In the genomic region with DNA sequence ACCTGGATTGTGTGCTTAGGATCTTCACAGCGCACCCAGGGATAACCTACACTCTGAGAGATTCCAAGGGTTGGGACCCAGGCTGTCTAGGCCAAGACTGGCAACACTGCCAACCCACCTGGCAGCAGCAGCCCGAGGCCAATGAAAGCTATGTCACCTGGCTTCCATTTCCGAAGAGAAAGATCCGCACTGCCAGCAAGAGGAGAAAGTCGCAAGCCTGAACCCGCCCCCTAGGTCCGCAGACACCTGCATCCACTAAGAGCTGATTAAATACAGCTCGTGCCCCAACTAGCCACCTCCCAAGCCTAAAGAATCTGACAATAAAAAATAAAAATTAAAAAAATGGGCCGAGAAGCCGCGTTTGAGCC, we compare ENCODE assay signal across 8 mouse cellular contexts. TPM values are rescaled to one million over a fixed set of nuclear protein-coding genes. Genes with fewer than 3 reads are reported as not detected.
DNase-seq lines count a peak whose midpoint lies in the region; ATAC-seq lines count a peak whose summit lies in the region.

No protein-coding gene starts in this region.

- WGBS in heart, embryonic 11.5 days (ENCODE audit: insufficient replicate concordance): 7% methylated on average over 11 of the region's 11 CpGs
- WGBS in embryonic facial prominence, embryonic 14.5 days: 1% methylated on average over 11 of the region's 11 CpGs
- 4% methylated on average over 11 of the region's 11 CpGs for WGBS in intestine, embryonic 14.5 days
- WGBS in lung, embryonic 16.5 days: 3% methylated on average over 11 of the region's 11 CpGs
- 5% methylated on average over 11 of the region's 11 CpGs for WGBS in stomach, embryonic 14.5 days

- H3K36me3 ChIP-seq in heart, embryonic 11.5 days (ENCODE audit: control insufficient read depth, insufficient read depth, low read length): peaks cover 2% of the 10 kb centered on the region; the same call in 1 of the 2 replicates
- peaks cover 13% of the 10 kb centered on the region; the same call in 1 of the 2 replicates for H3K36me3 ChIP-seq in embryonic facial prominence, embryonic 14.5 days (ENCODE audit: control insufficient read depth, insufficient read depth, low read length)
- H3K36me3 ChIP-seq in intestine, embryonic 14.5 days (ENCODE audit: control insufficient read depth, insufficient read depth, low read length): peaks cover 14% of the 10 kb centered on the region; the same call in 1 of the 2 replicates
- H3K36me3 ChIP-seq in lung, embryonic 16.5 days (ENCODE audit: control insufficient read depth, insufficient read depth, low read length): peaks cover 3% of the 10 kb centered on the region; the same call in 1 of the 2 replicates
- H3K36me3 ChIP-seq in stomach, embryonic 14.5 days (ENCODE audit: control insufficient read depth, insufficient read depth, low read length): peaks cover 2% of the 10 kb centered on the region; the same call in 1 of the 2 replicates

- no peaks in the 10 kb centered on the region for H3K9me3 ChIP-seq in heart, embryonic 11.5 days (replicated peaks; ENCODE audit: control insufficient read depth, low read length)
- H3K9me3 ChIP-seq in embryonic facial prominence, embryonic 14.5 days (ENCODE audit: control insufficient read depth, low read length): no peaks in the 10 kb centered on the region
- no peaks in the 10 kb centered on the region for H3K9me3 ChIP-seq in intestine, embryonic 14.5 days (ENCODE audit: control insufficient read depth, low read length)
- H3K9me3 ChIP-seq in lung, embryonic 16.5 days (ENCODE audit: control insufficient read depth, low read length): no peaks in the 10 kb centered on the region
- H3K9me3 ChIP-seq in stomach, embryonic 14.5 days (ENCODE audit: control insufficient read depth, low read depth, low read length): no peaks in the 10 kb centered on the region

- H3K4me1 ChIP-seq in heart, embryonic 11.5 days (ENCODE audit: control insufficient read depth, insufficient read depth, low read length): 0 out of 2 replicates have a peak, but pooled peaks cover 7% of the 10 kb centered on the region
- peaks cover 13% of the 10 kb centered on the region for H3K4me1 ChIP-seq in embryonic facial prominence, embryonic 14.5 days (ENCODE audit: control insufficient read depth, insufficient read depth, low read length)
- peaks cover 21% of the 10 kb centered on the region for H3K4me1 ChIP-seq in intestine, embryonic 14.5 days (replicated peaks; ENCODE audit: control insufficient read depth, insufficient read depth, low read length)
- H3K4me1 ChIP-seq in lung, embryonic 16.5 days (replicated peaks; ENCODE audit: control insufficient read depth, insufficient read depth, low read length): peaks cover 10% of the 10 kb centered on the region
- H3K4me1 ChIP-seq in stomach, embryonic 14.5 days (ENCODE audit: control insufficient read depth, insufficient read depth, low read length): peaks cover 9% of the 10 kb centered on the region

- ATAC-seq in heart, embryonic 11.5 days (replicated peaks; ENCODE audit: insufficient number of reproducible peaks, low FRiP score, low TSS enrichment): no peak
- peak; percentile 7; the same call in 1 of the 2 replicates for ATAC-seq in embryonic facial prominence, embryonic 14.5 days (ENCODE audit: low read depth)
- ATAC-seq in intestine, embryonic 14.5 days (replicated peaks; ENCODE audit: low FRiP score, low TSS enrichment, low read depth): no peak
- no peak for ATAC-seq in lung, embryonic 16.5 days (ENCODE audit: low read depth)
- ATAC-seq in stomach, embryonic 14.5 days (ENCODE audit: insufficient number of reproducible peaks, insufficient read depth, low FRiP score, low read depth): no peak

- no peak overlapping the region for H3K27ac ChIP-seq in heart, embryonic 11.5 days (ENCODE audit: low read depth, low read length)
- peak overlapping the region; percentile 52; the same call in 1 of the 2 replicates for H3K27ac ChIP-seq in embryonic facial prominence, embryonic 14.5 days (replicated peaks; ENCODE audit: low read depth, low read length)
- H3K27ac ChIP-seq in intestine, embryonic 14.5 days (ENCODE audit: low read depth): no peak overlapping the region
- H3K27ac ChIP-seq in lung, embryonic 16.5 days (ENCODE audit: low read length): peak overlapping the region; percentile 58
- no peak overlapping the region for H3K27ac ChIP-seq in stomach, embryonic 14.5 days (ENCODE audit: low read length)

- no peaks in the 10 kb centered on the region for H3K27me3 ChIP-seq in heart, embryonic 11.5 days (ENCODE audit: control insufficient read depth, insufficient read depth, low read length)
- H3K27me3 ChIP-seq in embryonic facial prominence, embryonic 14.5 days (replicated peaks; ENCODE audit: control insufficient read depth, insufficient read depth, low read length): peaks cover 3% of the 10 kb centered on the region; the same call in 1 of the 2 replicates
- no peaks in the 10 kb centered on the region for H3K27me3 ChIP-seq in intestine, embryonic 14.5 days (replicated peaks; ENCODE audit: control insufficient read depth, insufficient read depth, low read length)
- H3K27me3 ChIP-seq in lung, embryonic 16.5 days (ENCODE audit: control insufficient read depth, insufficient read depth, low read depth, low read length): no peaks in the 10 kb centered on the region
- H3K27me3 ChIP-seq in stomach, embryonic 14.5 days (ENCODE audit: control insufficient read depth, insufficient read depth, low read length): no peaks in the 10 kb centered on the region

- DNase-seq in heart, adult 11 months: no peak
- peak; percentile 3 for DNase-seq in Muller cell, postnatal 12 days (ENCODE audit: inconsistent ontology term)
- peak; percentile 15 for DNase-seq in embryonic facial prominence, embryonic 14.5 days (ENCODE audit: low spot score)
- DNase-seq in intestine, embryonic 14.5 days (ENCODE audit: low spot score): no peak
- DNase-seq in left cerebral cortex, adult 18-20 months (ENCODE audit: low spot score in 2 of 2): no peak

- H3K9ac ChIP-seq in heart, embryonic 11.5 days (ENCODE audit: low read depth, low read length): peak overlapping the region; percentile 88
- H3K9ac ChIP-seq in embryonic facial prominence, embryonic 14.5 days (ENCODE audit: low read depth, low read length): peak overlapping the region; percentile 83
- H3K9ac ChIP-seq in intestine, embryonic 14.5 days (ENCODE audit: low read length): peak overlapping the region; percentile 73
- H3K9ac ChIP-seq in lung, embryonic 16.5 days (ENCODE audit: low read length): peak overlapping the region; percentile 89
- H3K9ac ChIP-seq in stomach, embryonic 14.5 days (replicated peaks; ENCODE audit: low read depth, low read length): peak overlapping the region; percentile 61

- peak overlapping the region; percentile 95 for H3K4me3 ChIP-seq in heart, embryonic 11.5 days (ENCODE audit: low read depth, low read length)
- peak overlapping the region; percentile 88 for H3K4me3 ChIP-seq in embryonic facial prominence, embryonic 14.5 days (ENCODE audit: low read depth, low read length)
- H3K4me3 ChIP-seq in intestine, embryonic 14.5 days (ENCODE audit: low read depth, low read length): peak overlapping the region; percentile 85
- H3K4me3 ChIP-seq in lung, embryonic 16.5 days (ENCODE audit: low read length): peak overlapping the region; percentile 91
- H3K4me3 ChIP-seq in stomach, embryonic 14.5 days (ENCODE audit: low read depth, low read length): peak overlapping the region; percentile 87

- H3K4me2 ChIP-seq in heart, embryonic 11.5 days: peak overlapping the region; percentile 83
- peak overlapping the region; percentile 89 for H3K4me2 ChIP-seq in embryonic facial prominence, embryonic 14.5 days (ENCODE audit: low read depth, low read length)
- H3K4me2 ChIP-seq in intestine, embryonic 14.5 days (ENCODE audit: low read length): peak overlapping the region; percentile 82
- peak overlapping the region; percentile 86 for H3K4me2 ChIP-seq in lung, embryonic 16.5 days (ENCODE audit: low read depth, low read length)
- peak overlapping the region; percentile 76 for H3K4me2 ChIP-seq in stomach, embryonic 14.5 days (replicated peaks; ENCODE audit: low read depth, low read length)

RNA-seq across cellular contexts. Expression of gene Tk2, which starts 0.5 kb away (rescaled TPM):
- polyA plus RNA-seq in heart, embryonic 11.5 days (2014; fragmentation: Nextera tagmentation; extraction: Ambion mirVana): 11.9 and 14.1 TPM in 2 replicates
- 16.4 and 21.2 TPM in 2 replicates for polyA plus RNA-seq in embryonic facial prominence, embryonic 14.5 days (2014; fragmentation: Nextera tagmentation; extraction: Ambion mirVana)
- 15.3 and 17.8 TPM in 2 replicates for polyA plus RNA-seq in intestine, embryonic 14.5 days (2014; fragmentation: Nextera tagmentation; extraction: Ambion mirVana)
- polyA plus RNA-seq in lung, embryonic 16.5 days (2015; fragmentation: Nextera tagmentation; extraction: Ambion mirVana): 15.2 and 15.9 TPM in 2 replicates
- polyA plus RNA-seq in stomach, embryonic 14.5 days (2014; fragmentation: Nextera tagmentation; extraction: Ambion mirVana): 16.1 and 19.8 TPM in 2 replicates
- total RNA-seq in left cerebral cortex, adult 18-20 months (2021): 10 to 100 TPM; 39.3 to 41.4 TPM

RNA-seq across cellular contexts. Expression of gene Cklf, which starts 2.8 kb away (rescaled TPM):
- 27.0 and 30.0 TPM in 2 replicates for polyA plus RNA-seq in heart, embryonic 11.5 days (2014; fragmentation: Nextera tagmentation; extraction: Ambion mirVana)
- 33.0 and 35.5 TPM in 2 replicates for polyA plus RNA-seq in embryonic facial prominence, embryonic 14.5 days (2014; fragmentation: Nextera tagmentation; extraction: Ambion mirVana)
- 47.9 and 48.6 TPM in 2 replicates for polyA plus RNA-seq in intestine, embryonic 14.5 days (2014; fragmentation: Nextera tagmentation; extraction: Ambion mirVana)
- 41.4 and 42.1 TPM in 2 replicates for polyA plus RNA-seq in lung, embryonic 16.5 days (2015; fragmentation: Nextera tagmentation; extraction: Ambion mirVana)
- polyA plus RNA-seq in stomach, embryonic 14.5 days (2014; fragmentation: Nextera tagmentation; extraction: Ambion mirVana): 46.0 and 53.4 TPM in 2 replicates
- total RNA-seq in left cerebral cortex, adult 18-20 months (2021): 1 to 10 TPM; 5.7 to 8.5 TPM

RNA-seq across cellular contexts. Expression of gene Cmtm2a, which starts 45.1 kb away (rescaled TPM):
- polyA plus RNA-seq in heart, embryonic 11.5 days (2014; fragmentation: Nextera tagmentation; extraction: Ambion mirVana): not detected in 2 replicates
- polyA plus RNA-seq in embryonic facial prominence, embryonic 14.5 days (2014; fragmentation: Nextera tagmentation; extraction: Ambion mirVana): not detected in 2 replicates
- polyA plus RNA-seq in intestine, embryonic 14.5 days (2014; fragmentation: Nextera tagmentation; extraction: Ambion mirVana): not detected in 2 replicates
- not detected in 2 replicates for polyA plus RNA-seq in lung, embryonic 16.5 days (2015; fragmentation: Nextera tagmentation; extraction: Ambion mirVana)
- not detected in 2 replicates for polyA plus RNA-seq in stomach, embryonic 14.5 days (2014; fragmentation: Nextera tagmentation; extraction: Ambion mirVana)
- total RNA-seq in left cerebral cortex, adult 18-20 months (2021): not detected

Comparison
In these comparisons a context has a peak if more than half of its experiments do, and no peak if none do; other contexts are left out.
1. H3K27ac ChIP-seq: peak in embryonic facial prominence, embryonic 14.5 days (single experiment) and lung, embryonic 16.5 days (single experiment); none in heart, embryonic 11.5 days (single experiment), intestine, embryonic 14.5 days (single experiment) and stomach, embryonic 14.5 days (single experiment).
2. DNase-seq: peak in Muller cell, postnatal 12 days (single experiment) and embryonic facial prominence, embryonic 14.5 days (single experiment); none in heart, adult 11 months (single experiment), intestine, embryonic 14.5 days (single experiment) and left cerebral cortex, adult 18-20 months (0 of 2).
3. Peak in every context shown above with its lines, with median percentiles within 50 percentile points of each other: H3K4me2 ChIP-seq, H3K4me3 ChIP-seq and H3K9ac ChIP-seq.